Mouse (Mus musculus) neural tube, embryonic 15.5 days (tissue): ENCODE results near the gene Tnfaip8l2. TPM values are rescaled to one million over a fixed set of nuclear protein-coding genes. Genes with fewer than 3 reads are reported as not detected.

ENCODE experiments used
- ATAC-seq: fragments of 200-750 bp; cut with Nextera tagmentation; 2 replicates; pipeline ENCODE4 v1.8.0; 2017; ENCODE audit warnings: mild to moderate bottlenecking, moderate TSS enrichment, moderate library complexity; ENCODE audit not compliant: low FRiP score
- H3K27ac ChIP-seq: fragments of 300-500 bp; sonication (generic); replicated peaks from 2 replicates; pipeline ENCODE4 v1.5.1; 2015; ENCODE audit warnings: mild to moderate bottlenecking, inconsistent platforms
- H3K27me3 ChIP-seq: fragments of 300-500 bp; sonication (generic); replicated peaks from 2 replicates; pipeline ENCODE4 v1.6.1; 2015; ENCODE audit warnings: inconsistent platforms
- H3K36me3 ChIP-seq: fragments of 300-500 bp; sonication (generic); 2 replicates; pipeline ENCODE4 v1.6.1; 2015; ENCODE audit warnings: inconsistent platforms
- H3K4me1 ChIP-seq: fragments of 300-500 bp; sonication (generic); 2 replicates; pipeline ENCODE4 v1.6.1; 2015; ENCODE audit warnings: inconsistent platforms
- H3K4me2 ChIP-seq: fragments of 300-500 bp; sonication (generic); 2 replicates; pipeline ENCODE4 v1.6.1; 2015; ENCODE audit warnings: inconsistent platforms, mild to moderate bottlenecking, moderate library complexity
- H3K4me3 ChIP-seq: fragments of 300-500 bp; sonication (generic); replicated peaks from 2 replicates; pipeline ENCODE4 v1.5.1; 2015; ENCODE audit warnings: mild to moderate bottlenecking, inconsistent platforms
- H3K9ac ChIP-seq: fragments of 300-500 bp; sonication (generic); replicated peaks from 2 replicates; pipeline ENCODE4 v1.6.1; 2015; ENCODE audit warnings: mild to moderate bottlenecking, inconsistent platforms
- H3K9me3 ChIP-seq: fragments of 300-500 bp; sonication (generic); replicated peaks from 2 replicates; pipeline ENCODE4 v1.6.1; 2016; ENCODE audit warnings: inconsistent platforms
- WGBS: fragments of 180-500 bp; shearing (Covaris S2); methylation state at CpG from one replicate; pipeline ENCODE4 v1.1.7; 2015; ENCODE audit warnings: mixed read lengths; 5-methylcytosine and 5-hydroxymethylcytosine counted together
- polyA plus RNA-seq: library from polyadenylated mRNA; unstranded; fragments of >200 nt; fragmentation: Nextera tagmentation; extraction: Ambion mirVana; gene quantifications from 2 replicates; pipeline ENCODE4 v1.2.1, GENCODE M21; 2015

Gene Tnfaip8l2
- polyA plus RNA-seq: 3.0 and 5.6 TPM in 2 replicates

- H3K9me3 ChIP-seq: no peaks in the 10 kb centered on the region
- H3K36me3 ChIP-seq: peaks cover 19% of the 10 kb centered on the region
- no peak within 1 kb of the TSS for H3K4me2 ChIP-seq
- no peak within 1 kb of the TSS for H3K9ac ChIP-seq
- H3K27me3 ChIP-seq: no peaks in the 10 kb centered on the region
- no peak within 1 kb of the TSS for H3K27ac ChIP-seq
- no peaks in the 10 kb centered on the region for H3K4me1 ChIP-seq
- no peak within 1 kb of the TSS for H3K4me3 ChIP-seq
- 83% methylated on average over 10 of the region's 10 CpGs for WGBS
- ATAC-seq: no peak
These were observed at the start of gene Tnfaip8l2 for GRCm38 (mm10) chr3:95141952-95142616. Gene Tnfaip8l2, minus strand, starts transcription at chr3:95142360.

GRCm38 (mm10) chr3:95186888-95187287 is 44.7 kb upstream of the Tnfaip8l2 start:
- Histone ChIP-seq H3K27ac (no peak overlapping the region), H3K36me3 (peaks cover 74% of the 10 kb centered on the region), H3K4me3 (no peak overlapping the region), H3K9me3 (no peaks in the 10 kb centered on the region), H3K4me1 (no peaks in the 10 kb centered on the region), H3K4me2 (no peak overlapping the region), H3K27me3 (no peaks in the 10 kb centered on the region), H3K9ac (no peak overlapping the region)
- 93% methylated on average over 6 of the region's 6 CpGs for WGBS
- ATAC-seq: no peak

- H3K4me3 ChIP-seq: no peak overlapping the region
- H3K9me3 ChIP-seq: no peaks in the 10 kb centered on the region
- no peak overlapping the region for H3K4me2 ChIP-seq
- H3K4me1 ChIP-seq: no peaks in the 10 kb centered on the region
- no peak overlapping the region for H3K27ac ChIP-seq
- H3K9ac ChIP-seq: no peak overlapping the region
- ATAC-seq: no peak
- no peaks in the 10 kb centered on the region for H3K27me3 ChIP-seq
- WGBS: 96% methylated on average over 2 of the region's 2 CpGs
- peaks cover 74% of the 10 kb centered on the region for H3K36me3 ChIP-seq
These were observed 43.9 kb upstream of the Tnfaip8l2 start for GRCm38 (mm10) chr3:95186100-95186499.

- no peak overlapping the region for H3K4me2 ChIP-seq
- H3K4me1 ChIP-seq: no peaks in the 10 kb centered on the region
- H3K27ac ChIP-seq: no peak overlapping the region
- H3K4me3 ChIP-seq: no peak overlapping the region
- no peaks in the 10 kb centered on the region for H3K27me3 ChIP-seq
- H3K9me3 ChIP-seq: no peaks in the 10 kb centered on the region
- no peak overlapping the region for H3K9ac ChIP-seq
- 91% methylated on average over 9 of the region's 9 CpGs for WGBS
- peaks cover 68% of the 10 kb centered on the region for H3K36me3 ChIP-seq
- no peak for ATAC-seq
These were observed 42.8 kb upstream of the Tnfaip8l2 start for GRCm38 (mm10) chr3:95184796-95185577.

DNA sequence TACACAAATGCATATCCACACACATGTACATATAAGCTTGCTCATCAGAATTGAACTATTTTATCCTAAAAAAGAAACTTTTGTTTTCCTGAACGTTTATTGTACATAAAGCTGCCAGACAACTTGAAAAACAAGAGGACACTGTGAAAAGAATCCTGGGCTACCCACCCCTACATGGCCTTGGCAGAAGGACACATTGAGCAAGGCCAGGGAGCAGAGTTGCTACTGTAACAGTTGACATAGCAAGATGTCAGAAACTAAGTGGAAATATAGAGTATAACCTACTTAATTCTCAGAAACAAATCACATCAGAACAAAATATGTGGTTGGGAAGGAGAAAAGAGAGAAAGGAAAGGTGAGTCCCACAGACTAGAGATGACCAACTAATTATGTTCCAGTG is 39.7 kb upstream of the Tnfaip8l2 start:
- Histone ChIP-seq H3K9me3 (no peaks in the 10 kb centered on the region), H3K4me1 (no peaks in the 10 kb centered on the region), H3K27me3 (no peaks in the 10 kb centered on the region), H3K4me3 (no peak overlapping the region), H3K4me2 (no peak overlapping the region), H3K36me3 (peaks cover 37% of the 10 kb centered on the region), H3K27ac (no peak overlapping the region), H3K9ac (no peak overlapping the region)
- no peak for ATAC-seq
- WGBS: 76% methylated on average over 1 of the region's 1 CpGs

GRCm38 (mm10) chr3:95179890-95180289 is 37.7 kb upstream of the Tnfaip8l2 start:
- WGBS: 70% methylated on average over 3 of the region's 3 CpGs
- Histone ChIP-seq H3K9ac (no peak overlapping the region), H3K36me3 (peaks cover 20% of the 10 kb centered on the region), H3K9me3 (no peaks in the 10 kb centered on the region), H3K4me3 (no peak overlapping the region), H3K27me3 (no peaks in the 10 kb centered on the region), H3K4me2 (no peak overlapping the region), H3K27ac (no peak overlapping the region), H3K4me1 (no peaks in the 10 kb centered on the region)
- ATAC-seq: no peak

DNA sequence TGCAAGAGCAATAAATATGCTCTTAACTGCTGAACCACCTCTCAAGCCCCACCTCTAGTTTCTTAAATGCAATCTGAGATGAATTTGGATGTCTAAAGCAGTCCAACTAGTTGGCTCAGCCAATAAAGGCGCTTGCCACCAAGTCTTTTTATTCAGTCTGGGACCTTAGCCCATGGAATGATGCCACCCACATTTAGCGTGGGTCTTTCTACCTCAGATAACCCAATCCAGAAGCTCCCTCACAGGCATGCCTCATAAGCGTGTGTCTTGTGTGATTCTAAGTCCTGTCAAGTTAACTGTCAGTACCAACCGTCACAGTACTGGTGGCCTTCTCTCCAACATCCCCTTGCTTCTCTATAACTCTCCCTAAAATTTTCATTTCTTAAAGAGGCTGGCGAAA is 36.8 kb upstream of the Tnfaip8l2 start:
- ATAC-seq: no peak

DNA sequence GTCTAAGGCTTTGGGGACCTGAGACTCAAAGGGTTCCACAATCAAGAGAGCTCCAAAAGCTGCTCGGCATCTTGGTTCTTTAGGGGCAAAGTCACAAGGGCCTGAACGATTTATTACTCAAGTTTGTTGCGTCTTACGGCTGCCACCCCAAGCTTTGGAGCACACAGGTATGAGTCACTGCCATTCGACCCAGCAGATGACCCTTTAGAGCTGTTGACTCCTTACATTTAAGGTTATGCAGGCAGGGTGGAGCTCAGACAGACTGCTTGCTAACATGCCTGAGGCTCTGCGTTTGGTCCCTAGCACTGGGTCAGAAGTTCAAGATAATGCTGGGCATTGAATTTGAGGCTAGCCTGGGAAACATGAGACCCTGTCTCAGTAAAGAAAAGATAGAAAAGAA is 35.4 kb upstream of the Tnfaip8l2 start:
- no peak overlapping the region for H3K9ac ChIP-seq
- 64% methylated on average over 6 of the region's 6 CpGs for WGBS
- peaks cover 16% of the 10 kb centered on the region for H3K4me1 ChIP-seq
- no peak for ATAC-seq
- peaks cover 10% of the 10 kb centered on the region for H3K36me3 ChIP-seq
- no peak overlapping the region for H3K4me3 ChIP-seq
- H3K27ac ChIP-seq: no peak overlapping the region
- 0 out of 2 replicates have a peak, but pooled peaks cover under 1% of the 10 kb centered on the region for H3K27me3 ChIP-seq
- H3K9me3 ChIP-seq: no peaks in the 10 kb centered on the region
- H3K4me2 ChIP-seq: no peak overlapping the region

More for the DNA sequence above, 36.8 kb upstream of the Tnfaip8l2 start:
- 88% methylated on average over 5 of the region's 5 CpGs for WGBS
- peaks cover 12% of the 10 kb centered on the region; the same call in 1 of the 2 replicates for H3K36me3 ChIP-seq
- no peak overlapping the region for H3K9ac ChIP-seq
- H3K4me3 ChIP-seq: no peak overlapping the region
- H3K4me1 ChIP-seq: peaks cover 3% of the 10 kb centered on the region; the same call in 1 of the 2 replicates
- H3K9me3 ChIP-seq: no peaks in the 10 kb centered on the region
- H3K27me3 ChIP-seq: no peaks in the 10 kb centered on the region
- H3K27ac ChIP-seq: no peak overlapping the region
- no peak overlapping the region for H3K4me2 ChIP-seq

DNA sequence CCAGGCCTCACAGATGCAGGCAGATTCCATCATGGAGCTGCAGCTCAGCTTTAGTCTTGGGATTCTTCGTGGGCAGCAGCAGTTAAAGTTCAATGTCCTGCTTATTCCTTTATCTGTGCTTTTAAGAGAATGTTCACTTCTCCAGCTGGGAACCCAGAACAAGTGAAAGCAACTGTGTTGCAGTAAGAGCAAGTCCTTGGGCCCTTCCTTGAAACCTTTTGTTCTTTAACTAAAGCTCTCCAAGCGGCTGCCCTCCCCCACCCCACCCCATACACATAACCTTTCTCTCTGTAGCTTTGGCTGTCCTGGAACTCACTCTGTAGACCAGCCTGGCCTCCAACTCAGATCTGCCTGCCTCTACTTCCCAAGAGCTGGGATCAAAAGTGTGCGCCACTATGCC is 34.3 kb upstream of the Tnfaip8l2 start:
- Histone ChIP-seq H3K27me3 (peaks cover 11% of the 10 kb centered on the region), H3K27ac (no peak overlapping the region), H3K4me2 (no peak overlapping the region), H3K36me3 (peaks cover 19% of the 10 kb centered on the region), H3K9ac (no peak overlapping the region), H3K4me3 (no peak overlapping the region), H3K9me3 (no peaks in the 10 kb centered on the region), H3K4me1 (peaks cover 20% of the 10 kb centered on the region)
- WGBS: 75% methylated on average over 3 of the region's 3 CpGs
- ATAC-seq: no peak

DNA sequence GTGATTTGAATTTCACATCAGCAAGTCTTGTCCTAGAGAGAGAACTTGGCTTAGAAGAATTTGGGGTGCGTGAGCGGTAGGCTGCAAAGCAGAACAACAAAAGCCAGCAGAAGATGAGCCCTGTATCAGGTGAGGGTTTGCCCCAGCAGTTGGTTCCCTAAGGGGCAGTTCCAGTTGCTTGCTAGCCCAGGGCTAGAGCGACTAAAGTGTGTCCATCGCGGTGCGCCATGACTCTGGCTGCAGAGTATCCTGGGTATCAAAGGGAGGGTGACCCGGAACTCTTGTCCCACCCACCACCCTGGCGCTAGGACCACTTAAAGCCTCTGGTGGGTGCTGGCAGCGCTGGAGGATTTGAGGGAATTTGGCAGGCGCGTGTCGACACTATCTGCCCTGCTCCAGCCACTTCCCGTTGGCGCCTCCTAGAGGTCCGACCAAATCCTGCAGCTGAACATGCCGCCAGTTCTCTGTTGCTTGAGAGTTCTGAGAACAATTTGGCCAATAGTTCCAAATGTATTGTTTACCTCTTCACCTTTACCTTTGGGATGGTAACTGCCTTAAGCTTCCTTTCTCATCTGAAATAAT is 31.9 kb upstream of the Tnfaip8l2 start:
- ATAC-seq: peak; percentile 49
- Histone ChIP-seq H3K9me3 (no peaks in the 10 kb centered on the region), H3K27me3 (peaks cover 35% of the 10 kb centered on the region), H3K4me1 (peaks cover 20% of the 10 kb centered on the region), H3K9ac (no peak overlapping the region), H3K4me2 (peak overlapping the region; percentile 51), H3K27ac (no peak overlapping the region), H3K4me3 (no peak overlapping the region), H3K36me3 (peaks cover 43% of the 10 kb centered on the region)
- 10% methylated on average over 16 of the region's 16 CpGs for WGBS

GRCm38 (mm10) chr3:95173256-95173949 is 31.2 kb upstream of the Tnfaip8l2 start:
- WGBS: 7% methylated on average over 56 of the region's 58 CpGs
- Histone ChIP-seq H3K4me2 (peak overlapping the region; percentile 51), H3K9me3 (no peaks in the 10 kb centered on the region), H3K4me3 (peak overlapping the region; percentile 14), H3K36me3 (peaks cover 50% of the 10 kb centered on the region), H3K4me1 (peaks cover 20% of the 10 kb centered on the region), H3K27ac (no peak overlapping the region), H3K9ac (no peak overlapping the region), H3K27me3 (peaks cover 42% of the 10 kb centered on the region)
- ATAC-seq: 0 out of 2 replicates have a peak, but pooled peaks have one; percentile 26
